Mouse (Mus musculus) lung, postnatal 36 days (tissue): ENCODE results near the gene Sap18b.
A peak's percentile ranks its signal among the peaks of the same experiment; 100 is the strongest.
"Not testable (repeated sequence)": the region's sequence is repeated elsewhere in the genome, so short reads cannot be mapped to it uniquely, and the experiment has no call there.

Source experiments
- DNase-seq: peaks from one replicate; pipeline ENCODE4 v3.0.0; 2022; ENCODE audit warnings: mixed read lengths

Sap18b gene

GRCm38 (mm10) chr8:95822699-95823098 is 2.4 kb upstream of the Sap18b start:
- no peak for DNase-seq

- DNase-seq = no peak
Measured at GRCm38 (mm10) chr8:95830144-95830543, 5.0 kb downstream of the Sap18b start.

- peak; percentile 92 for DNase-seq
Measured at GRCm38 (mm10) chr8:95832603-95833434, 7.7 kb downstream of the Sap18b start.

GRCm38 (mm10) chr8:95833435-95833984 is 8.4 kb downstream of the Sap18b start:
- no peak for DNase-seq

GRCm38 (mm10) chr8:95835891-95836290 is 10.7 kb downstream of the Sap18b start:
- DNase-seq = no peak

- DNase-seq = no peak
Measured at GRCm38 (mm10) chr8:95837266-95837665, 12.1 kb downstream of the Sap18b start.

- DNase-seq = no peak
Measured at GRCm38 (mm10) chr8:95839289-95839688, 14.1 kb downstream of the Sap18b start.

- no peak for DNase-seq
Measured at GRCm38 (mm10) chr8:95841436-95841835, 16.3 kb downstream of the Sap18b start.

- DNase-seq = no peak
Measured at GRCm38 (mm10) chr8:95843968-95844367, 18.8 kb downstream of the Sap18b start.

GRCm38 (mm10) chr8:95845026-95845425 is 19.9 kb downstream of the Sap18b start:
- no peak for DNase-seq

- DNase-seq = no peak
Measured at GRCm38 (mm10) chr8:95848061-95848551, 23.0 kb downstream of the Sap18b start.

GRCm38 (mm10) chr8:95848734-95849464 is 23.8 kb downstream of the Sap18b start:
- no peak for DNase-seq

GRCm38 (mm10) chr8:95850326-95850725 is 25.2 kb downstream of the Sap18b start:
- DNase-seq = no peak

- peak; percentile 71 for DNase-seq
Measured at GRCm38 (mm10) chr8:95852290-95852689, 27.1 kb downstream of the Sap18b start.

- peak; percentile 95 for DNase-seq
Measured at GRCm38 (mm10) chr8:95853102-95853843, 28.1 kb downstream of the Sap18b start, which contains the start of gene Slc38a7. Slc38a7 (minus strand) TSS chr8:95853539.

- DNase-seq = no peak
Measured at GRCm38 (mm10) chr8:95854174-95854573, 29.0 kb downstream of the Sap18b start.

GRCm38 (mm10) chr8:95863761-95864440 is 38.8 kb downstream of the Sap18b start:
- not testable (repeated sequence) for DNase-seq

- DNase-seq = not testable (repeated sequence)
Measured at GRCm38 (mm10) chr8:95864851-95865250, 39.7 kb downstream of the Sap18b start.

- DNase-seq = no peak
Measured at GRCm38 (mm10) chr8:95871690-95872089, 46.5 kb downstream of the Sap18b start.

GRCm38 (mm10) chr8:95875270-95875669 is 50.1 kb downstream of the Sap18b start:
- DNase-seq = no peak
